Mouse (Mus musculus) kidney, adult 2 months (tissue): ENCODE results near the gene Lbx1.

Experiments used
- CTCF ChIP-seq: fragments of 200-500 bp; conservative IDR thresholded peaks from 2 replicates; pipeline ENCODE4 v1.5.1; 2011; ENCODE audit warnings: low read depth, mild to moderate bottlenecking, control low read depth, low read length, moderate library complexity, mixed read lengths; ENCODE audit not compliant: insufficient read depth, insufficient read length
- POLR2A ChIP-seq: fragments of 200-500 bp; IDR thresholded peaks from one replicate; pipeline ENCODE4 v1.6.1; 2011; ENCODE audit warnings: low read depth, low read length, control low read depth

DNA sequence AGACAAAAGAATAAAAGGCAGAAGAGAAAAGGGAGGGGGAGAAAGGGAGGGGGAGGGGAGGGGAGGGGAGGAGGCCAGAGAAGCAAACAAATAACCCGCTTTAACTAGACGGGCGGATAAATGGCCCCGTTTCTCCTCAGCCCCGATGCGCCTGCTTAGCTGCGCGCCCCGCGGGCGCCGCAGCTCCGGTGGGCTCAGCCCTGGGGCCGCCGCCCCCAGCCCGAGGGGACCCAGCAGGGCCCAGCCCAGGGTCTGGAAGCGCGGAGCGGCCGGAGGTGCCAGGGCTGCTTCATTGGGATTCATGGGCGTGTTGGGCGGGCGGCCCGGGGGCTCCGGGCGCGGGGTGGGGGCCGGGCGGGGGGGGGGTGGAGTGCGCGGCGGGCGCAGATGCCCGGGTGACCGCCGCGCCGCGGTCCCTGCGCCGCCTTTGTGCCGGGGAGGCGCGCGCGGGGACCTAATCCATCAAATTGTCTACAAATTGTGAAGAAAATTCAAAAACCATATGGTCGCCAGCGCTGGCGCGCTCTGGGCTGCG lies 4.7 kb downstream of the Lbx1 start:
- TF ChIP-seq CTCF (no peak), POLR2A (no peak)
